Mouse (Mus musculus) MEL (cell line): Measurements from ENCODE around the gene Rims3. TPM values are rescaled to one million over a fixed set of nuclear protein-coding genes. Genes with fewer than 3 reads are reported as not detected.

Experiments
- DNase-seq: peaks from one replicate; pipeline ENCODE4 v3.0.0; 2011; ENCODE audit warnings: low read depth, low spot score
- H3K27ac ChIP-seq: 2 replicates; pipeline ENCODE4 v1.5.1; 2012; ENCODE audit warnings: low read depth, mild to moderate bottlenecking, control low read depth, low read length, moderate library complexity; ENCODE audit not compliant: control insufficient read depth
- H3K27me3 ChIP-seq, 2 experiments: fragments of 150-350 bp in 1 of 2; sonication (generic) in 1 of 2; 2 replicates each; pipeline ENCODE4 v1.6.1; 2012; ENCODE audit warnings: low read length in 2 of 2, mild to moderate bottlenecking in 2 of 2, improper control_type of control experiment in 1 of 2, moderate library complexity in 1 of 2; ENCODE audit not compliant: insufficient read depth in 2 of 2, control insufficient read depth in 1 of 2
- H3K36me3 ChIP-seq, 2 experiments: 2 replicates each; pipeline ENCODE4 v1.6.1; 2012 to 2014; ENCODE audit warnings: low read length in 2 of 2, improper control_type of control experiment in 1 of 2, inconsistent platforms in 1 of 2, mild to moderate bottlenecking in 1 of 2; ENCODE audit not compliant: insufficient read depth in 2 of 2, control insufficient read depth in 1 of 2
- H3K4me1 ChIP-seq, 2 experiments: fragments of 150-350 bp in 1 of 2; sonication (generic) in 1 of 2; 2 replicates each; pipeline ENCODE4 v1.6.1; 2012; ENCODE audit warnings: low read length in 2 of 2, improper control_type of control experiment in 1 of 2, mild to moderate bottlenecking in 1 of 2; ENCODE audit not compliant: insufficient read depth in 2 of 2, control insufficient read depth in 1 of 2
- H3K4me3 ChIP-seq, 2 experiments: fragments of 150-350 bp in 1 of 2; sonication (generic) in 1 of 2; 2 replicates each; pipeline ENCODE4 v1.5.1; 2012; ENCODE audit warnings: low read depth in 2 of 2, low read length in 2 of 2, mild to moderate bottlenecking in 2 of 2, moderate library complexity in 2 of 2, control low read depth in 1 of 2, improper control_type of control experiment in 1 of 2; ENCODE audit not compliant: control insufficient read depth in 1 of 2, insufficient read depth in 1 of 2
- H3K79me2 ChIP-seq: 2 replicates; pipeline ENCODE4 v1.6.1; 2012; ENCODE audit warnings: mild to moderate bottlenecking, low read length, moderate library complexity; ENCODE audit not compliant: control insufficient read depth, poor library complexity, insufficient read depth
- H3K9ac ChIP-seq: 2 replicates; pipeline ENCODE4 v1.6.1; 2012; ENCODE audit warnings: low read depth, mild to moderate bottlenecking, control low read depth, low read length, moderate library complexity; ENCODE audit not compliant: control insufficient read depth, poor library complexity, severe bottlenecking
- H3K9me3 ChIP-seq: fragments of 150-350 bp; sonication (generic); replicated peaks from 2 replicates; pipeline ENCODE4 v1.6.1; 2012; ENCODE audit warnings: mild to moderate bottlenecking, low read length, improper control_type of control experiment, moderate library complexity; ENCODE audit not compliant: insufficient read depth
- CTCF ChIP-seq, 3 experiments: IDR thresholded peaks in 2 of 3; conservative IDR thresholded peaks in 1 of 3; 2 replicates each; pipeline ENCODE4 v1.5.1; 2011 to 2012; ENCODE audit warnings: low read length in 3 of 3, low read depth in 2 of 3, mild to moderate bottlenecking in 2 of 3, improper control_type of control experiment in 1 of 3, inconsistent platforms in 1 of 3, mixed read lengths in 1 of 3, moderate library complexity in 1 of 3; ENCODE audit not compliant: control insufficient read depth in 1 of 3, insufficient read depth in 1 of 3, poor library complexity in 1 of 3, severe bottlenecking in 1 of 3
- E2F4 ChIP-seq: IDR thresholded peaks from 2 replicates; pipeline ENCODE4 v1.6.1; 2011; ENCODE audit warnings: low read depth, low read length, improper control_type of control experiment, borderline replicate concordance
- EP300 ChIP-seq, 2 experiments: IDR thresholded peaks; 2 replicates each; pipeline ENCODE4 v1.6.1; 2011; ENCODE audit warnings: improper control_type of control experiment in 2 of 2, low read length in 2 of 2, low read depth in 1 of 2, mild to moderate bottlenecking in 1 of 2
- ETS1 ChIP-seq: IDR thresholded peaks from 2 replicates; pipeline ENCODE4 v1.6.1; 2012; ENCODE audit warnings: low read depth, mild to moderate bottlenecking, inconsistent platforms, low read length, improper control_type of control experiment, moderate library complexity
- KAT2A ChIP-seq: conservative IDR thresholded peaks from 2 replicates; pipeline ENCODE4 v1.6.1; 2012; ENCODE audit warnings: low read depth, low read length, improper control_type of control experiment, inconsistent platforms
- MAFK ChIP-seq: IDR thresholded peaks from 2 replicates; pipeline ENCODE4 v1.6.1; 2011; ENCODE audit warnings: low read depth, mild to moderate bottlenecking, low read length, improper control_type of control experiment, borderline replicate concordance
- MAX ChIP-seq: IDR thresholded peaks from 2 replicates; pipeline ENCODE4 v1.6.1; 2011; ENCODE audit warnings: low read length, improper control_type of control experiment
- MXI1 ChIP-seq: IDR thresholded peaks from 2 replicates; pipeline ENCODE4 v1.6.1; 2011; ENCODE audit warnings: mild to moderate bottlenecking, low read depth, low read length, improper control_type of control experiment
- MYB ChIP-seq: IDR thresholded peaks from 2 replicates; pipeline ENCODE4 v1.6.1; 2011; ENCODE audit warnings: mild to moderate bottlenecking, low read depth, low read length, improper control_type of control experiment
- NELFE ChIP-seq: IDR thresholded peaks from 2 replicates; pipeline ENCODE4 v1.6.1; 2011; ENCODE audit warnings: low read depth, low read length, improper control_type of control experiment
- NRF1 ChIP-seq: IDR thresholded peaks from 2 replicates; pipeline ENCODE4 v1.6.1; 2014; ENCODE audit warnings: low read depth, mild to moderate bottlenecking, inconsistent platforms, low read length, improper control_type of control experiment, moderate library complexity; ENCODE audit not compliant: poor library complexity, insufficient read depth, severe bottlenecking
- POLR2A ChIP-seq, 2 experiments: IDR thresholded peaks; 2 replicates each; pipeline ENCODE4 v1.6.1; 2011 to 2012; ENCODE audit warnings: low read length in 2 of 2, mild to moderate bottlenecking in 2 of 2, control low read depth in 1 of 2, improper control_type of control experiment in 1 of 2, low read depth in 1 of 2, moderate library complexity in 1 of 2; ENCODE audit not compliant: control insufficient read depth in 1 of 2, insufficient read depth in 1 of 2, poor library complexity in 1 of 2
- POLR2AphosphoS5 ChIP-seq: IDR thresholded peaks from 2 replicates; pipeline ENCODE4 v1.6.1; 2012; ENCODE audit warnings: low read depth, borderline replicate concordance, mild to moderate bottlenecking, inconsistent platforms, low read length, moderate library complexity, mixed read lengths
- SIN3A ChIP-seq: IDR thresholded peaks from 2 replicates; pipeline ENCODE4 v1.6.1; 2012; ENCODE audit warnings: low read length, improper control_type of control experiment, inconsistent platforms
- SMC3 ChIP-seq: IDR thresholded peaks from 2 replicates; pipeline ENCODE4 v1.6.1; 2011; ENCODE audit warnings: low read depth, low read length, improper control_type of control experiment
- TBP ChIP-seq: IDR thresholded peaks from 2 replicates; pipeline ENCODE4 v1.8.0; 2011; ENCODE audit warnings: low read depth, low read length, improper control_type of control experiment
- USF1 ChIP-seq: IDR thresholded peaks from 2 replicates; pipeline ENCODE4 v1.6.1; 2014; ENCODE audit warnings: low read depth, mild to moderate bottlenecking, inconsistent platforms, low read length, improper control_type of control experiment, moderate library complexity
- USF2 ChIP-seq, 2 experiments: IDR thresholded peaks; 2 replicates each; pipeline ENCODE4 v1.6.1; 2011 to 2012; ENCODE audit warnings: improper control_type of control experiment in 2 of 2, low read length in 2 of 2, borderline replicate concordance in 1 of 2, inconsistent platforms in 1 of 2, low read depth in 1 of 2, mild to moderate bottlenecking in 1 of 2; ENCODE audit not compliant: insufficient read depth in 1 of 2
- ZKSCAN1 ChIP-seq: IDR thresholded peaks from 2 replicates; pipeline ENCODE4 v1.6.1; 2012; ENCODE audit warnings: low read depth, mild to moderate bottlenecking, inconsistent platforms, low read length, improper control_type of control experiment, moderate library complexity
- ZNF384 ChIP-seq: IDR thresholded peaks from 2 replicates; pipeline ENCODE4 v1.6.1; 2012; ENCODE audit warnings: low read depth, mild to moderate bottlenecking, inconsistent platforms, low read length, improper control_type of control experiment
- polyA plus RNA-seq, 2 experiments: library from polyadenylated mRNA; stranded (reverse) in 1 of 2; unstranded in 1 of 2; fragments of >175 nt in 1 of 2; fragments of >200 nt in 1 of 2; gene quantifications; 2 replicates each; pipeline versions ENCODE4 v1.2.1 to v1.2.4; 2012; ENCODE audit warnings: low replicate concordance in 2 of 2, low read depth in 1 of 2; ENCODE audit not compliant: insufficient read length in 2 of 2, insufficient read depth in 1 of 2, missing spikeins in 1 of 2
- total RNA-seq: library from RNA; depleted of rRNA; stranded (reverse); fragments of 300-350 nt; gene quantifications from 2 replicates; pipeline ENCODE4 v1.2.3, GENCODE M21; 2012

Rims3 gene
- total and polyA plus RNA-seq, 3 experiments: 0.07 TPM; not detected in 2

DNA sequence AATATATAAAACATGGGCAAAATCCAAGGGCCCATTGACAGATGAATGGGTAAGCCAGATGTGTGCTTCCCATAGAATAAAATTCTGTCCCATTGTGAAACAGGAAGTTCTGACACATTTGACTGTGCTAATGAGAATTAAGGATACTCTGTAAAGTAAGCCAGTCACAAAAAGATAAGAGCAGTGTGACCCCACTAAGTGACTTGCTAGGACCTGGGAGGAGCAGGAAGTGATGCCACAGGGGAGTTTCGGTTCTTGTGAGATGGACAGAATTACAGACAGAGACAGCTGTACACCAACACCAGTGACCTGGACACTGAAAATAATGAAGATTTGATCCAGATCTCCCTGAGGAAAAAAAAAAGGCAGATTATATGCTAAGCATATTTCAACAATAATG lies 59.2 kb downstream of the Rims3 start (continued):
- no peak for TF ChIP-seq SIN3A
- no peak for TF ChIP-seq MXI1
- TF ChIP-seq POLR2AphosphoS5: no peak
- no peak for TF ChIP-seq NELFE
- TF ChIP-seq ZKSCAN1: peak; percentile 86
- TF ChIP-seq E2F4: no peak
- no peak for TF ChIP-seq KAT2A
- no peak for TF ChIP-seq CTCF (IDR thresholded peaks at IDR 0.05 in 2 of 3, conservative IDR thresholded peaks at IDR 0.05 in 1 of 3; ENCODE audit: control insufficient read depth in 1 of 3, insufficient read depth in 1 of 3, low read depth in 2 of 3, low read length in 3 of 3, poor library complexity in 1 of 3, severe bottlenecking in 1 of 3)
- TF ChIP-seq POLR2A (IDR thresholded peaks at IDR 0.05; ENCODE audit: control insufficient read depth in 1 of 2, insufficient read depth in 1 of 2, low read depth in 1 of 2, low read length in 2 of 2, poor library complexity in 1 of 2): 0 out of 4 replicates have a peak, but pooled peaks of 1 of the 2 experiments have one; percentile 30
- TF ChIP-seq NRF1: no peak
- TF ChIP-seq MYB: no peak
- no peak for TF ChIP-seq USF1
- no peak for TF ChIP-seq MAX
- no peak for TF ChIP-seq SMC3
- TF ChIP-seq ETS1: no peak
- TF ChIP-seq MAFK: no peak
- no peak for TF ChIP-seq ZNF384
- TF ChIP-seq USF2 (IDR thresholded peaks at IDR 0.05; ENCODE audit: borderline replicate concordance in 1 of 2, insufficient read depth in 1 of 2, low read depth in 1 of 2, low read length in 2 of 2): no peak
- TF ChIP-seq EP300 (IDR thresholded peaks at IDR 0.05; ENCODE audit: low read depth in 1 of 2, low read length in 2 of 2): peak; percentile 18 to 40; a peak in 2 of 4 replicates

DNA sequence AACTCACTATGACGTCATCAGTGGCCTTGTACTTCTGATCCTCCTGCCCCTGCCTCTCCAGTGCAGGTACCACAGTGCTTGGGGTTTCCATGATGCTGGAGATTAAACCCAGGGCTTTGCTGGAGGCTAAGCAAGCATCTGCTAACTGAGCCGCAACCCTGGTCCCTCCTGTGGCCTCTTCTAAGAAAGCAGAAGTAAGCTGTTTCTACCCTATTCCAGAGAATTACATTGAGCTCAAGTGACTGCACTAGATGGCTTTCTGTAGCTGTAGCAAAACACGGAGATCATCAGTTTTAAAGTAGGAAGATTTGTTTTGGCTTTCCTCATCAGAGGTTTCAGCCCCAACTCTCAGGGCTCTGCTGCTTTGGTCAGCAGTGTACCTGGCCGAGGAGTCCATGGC lies 59.9 kb downstream of the Rims3 start:
- H3K27me3 ChIP-seq: no peaks in the 10 kb centered on the region
- no peaks in the 10 kb centered on the region for H3K9me3 ChIP-seq
- TF ChIP-seq MAFK (no peak), ETS1 (peak; percentile 34; the same call in 1 of the 2 replicates), TBP (0 out of 2 replicates have a peak, but pooled peaks have one; percentile 11)
- peak overlapping the region; percentile 20 to 38; a peak in 3 of 4 replicates for H3K4me3 ChIP-seq
- peak; percentile 90 for DNase-seq
- H3K79me2 ChIP-seq: no peaks in the 10 kb centered on the region
- peak overlapping the region; percentile 43 for H3K9ac ChIP-seq
- peak overlapping the region; percentile 75 for H3K27ac ChIP-seq
- peaks cover 0 to 13% of the 10 kb centered on the region in 2 experiments; a peak in 2 of 4 replicates for H3K36me3 ChIP-seq
- peaks cover 0 to 11% of the 10 kb centered on the region in 2 experiments; a peak in 3 of 4 replicates for H3K4me1 ChIP-seq
